In the genomic region with DNA sequence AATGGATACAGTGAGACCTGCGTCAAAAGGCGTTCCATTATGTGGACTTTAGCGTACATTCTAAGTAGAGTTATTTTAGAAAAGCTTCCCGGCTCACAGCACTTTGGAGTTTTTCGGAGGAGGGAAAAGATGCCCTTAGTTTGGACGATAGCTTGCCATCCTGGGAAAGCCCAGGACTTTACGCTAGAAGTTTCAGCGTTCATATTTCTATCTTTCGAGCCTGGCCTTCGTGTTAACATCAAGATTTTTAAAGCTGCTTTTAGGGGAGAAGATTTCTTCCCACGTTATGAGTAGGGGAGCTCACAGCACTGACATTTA, we compare ENCODE assay signal across 8 mouse cellular contexts. TPM values are rescaled to one million over a fixed set of nuclear protein-coding genes. Genes with fewer than 3 reads are reported as not detected.
DNase-seq lines count a peak whose midpoint lies in the region; ATAC-seq and TF ChIP-seq lines count a peak whose summit lies in the region.

No protein-coding gene starts in this region.

- no peak for DNase-seq in kidney, adult 2 months
- DNase-seq in kidney, postnatal 36 days: no peak
- DNase-seq in hindbrain, embryonic 14.5 days (ENCODE audit: low spot score): peak; percentile 44
- DNase-seq in frontal cortex, postnatal 14 days (ENCODE audit: low spot score in 2 of 2): no peak
- no peak for DNase-seq in urinary bladder, adult 18-20 months (ENCODE audit: low spot score in 2 of 2)
- no peak for DNase-seq in ovary, postnatal 14 days (ENCODE audit: low spot score)

- TF ChIP-seq POLR2A in kidney, adult 2 months (IDR thresholded peaks at IDR 0.05; ENCODE audit: low read depth, low read length): no peak
- TF ChIP-seq POLR2A in bone marrow macrophage, adult 2 months (IDR thresholded peaks at IDR 0.05; ENCODE audit: borderline replicate concordance, low read depth, low read length): no peak

- H3K27me3 ChIP-seq in kidney, adult 2 months (replicated peaks; ENCODE audit: control insufficient read depth, insufficient read depth, low read length): no peaks in the 10 kb centered on the region
- no peaks in the 10 kb centered on the region for H3K27me3 ChIP-seq in hindbrain, embryonic 14.5 days (ENCODE audit: control insufficient read depth, insufficient read depth, low read length)
- H3K27me3 ChIP-seq in midbrain, embryonic 12.5 days: no peaks in the 10 kb centered on the region

- H3K4me1 ChIP-seq in kidney, adult 2 months (ENCODE audit: control insufficient read depth, insufficient read depth, low read length): no peaks in the 10 kb centered on the region; the same call in 1 of the 2 replicates
- H3K4me1 ChIP-seq in bone marrow macrophage, adult 2 months (ENCODE audit: control insufficient read depth, insufficient read depth, low read length): no peaks in the 10 kb centered on the region
- H3K4me1 ChIP-seq in hindbrain, embryonic 14.5 days (replicated peaks; ENCODE audit: control insufficient read depth, insufficient read depth, low read length): no peaks in the 10 kb centered on the region
- no peaks in the 10 kb centered on the region for H3K4me1 ChIP-seq in midbrain, embryonic 12.5 days

- H3K9me3 ChIP-seq in hindbrain, embryonic 14.5 days (ENCODE audit: control insufficient read depth, low read length): no peaks in the 10 kb centered on the region
- no peaks in the 10 kb centered on the region for H3K9me3 ChIP-seq in midbrain, embryonic 12.5 days

- under 1% methylated on average over 11 of the region's 11 CpGs for WGBS in kidney, adult 2 months
- 4% methylated on average over 11 of the region's 11 CpGs for WGBS in hindbrain, embryonic 14.5 days
- WGBS in midbrain, embryonic 12.5 days: 3% methylated on average over 11 of the region's 11 CpGs

- peak overlapping the region; percentile 57 for H3K4me3 ChIP-seq in kidney, adult 2 months (ENCODE audit: insufficient read depth, low read depth, low read length)
- H3K4me3 ChIP-seq in bone marrow macrophage, adult 2 months (ENCODE audit: insufficient read depth, low read length): peak overlapping the region; percentile 66
- peak overlapping the region; percentile 51 for H3K4me3 ChIP-seq in hindbrain, embryonic 14.5 days (replicated peaks; ENCODE audit: low read length)
- H3K4me3 ChIP-seq in midbrain, embryonic 12.5 days: peak overlapping the region; percentile 79

- peak overlapping the region; percentile 44 for H3K9ac ChIP-seq in hindbrain, embryonic 14.5 days
- H3K9ac ChIP-seq in midbrain, embryonic 12.5 days (replicated peaks): peak overlapping the region; percentile 53

- no peak; the same call in 1 of the 2 replicates for ATAC-seq in hindbrain, embryonic 14.5 days (ENCODE audit: low FRiP score)
- no peak for ATAC-seq in midbrain, embryonic 12.5 days (ENCODE audit: low FRiP score, low read depth)

- H3K27ac ChIP-seq in kidney, adult 2 months (ENCODE audit: insufficient read depth, low read depth, low read length): no peak overlapping the region
- no peak overlapping the region for H3K27ac ChIP-seq in bone marrow macrophage, adult 2 months (ENCODE audit: insufficient read depth, low read depth, low read length)
- H3K27ac ChIP-seq in hindbrain, embryonic 14.5 days: no peak overlapping the region
- 0 out of 2 replicates have a peak overlapping the region, but pooled peaks have one; percentile 15 for H3K27ac ChIP-seq in midbrain, embryonic 12.5 days (replicated peaks)

- TF ChIP-seq CTCF in kidney, adult 2 months (conservative IDR thresholded peaks at IDR 0.05; ENCODE audit: insufficient read depth, insufficient read length, low read depth, low read length): no peak
- TF ChIP-seq CTCF in bone marrow macrophage, adult 2 months (IDR thresholded peaks at IDR 0.05; ENCODE audit: low read depth, low read length): no peak

- H3K36me3 ChIP-seq in kidney, adult 2 months (ENCODE audit: control insufficient read depth, insufficient read depth, low read length): no peaks in the 10 kb centered on the region
- H3K36me3 ChIP-seq in hindbrain, embryonic 14.5 days (replicated peaks; ENCODE audit: control insufficient read depth, insufficient read depth): no peaks in the 10 kb centered on the region
- no peaks in the 10 kb centered on the region for H3K36me3 ChIP-seq in midbrain, embryonic 12.5 days

- H3K4me2 ChIP-seq in hindbrain, embryonic 14.5 days (replicated peaks): peak overlapping the region; percentile 69
- peak overlapping the region; percentile 69 for H3K4me2 ChIP-seq in midbrain, embryonic 12.5 days (replicated peaks)

RNA-seq across cellular contexts. Expression of a gene that starts 0.9 kb away (rescaled TPM):
- polyA plus RNA-seq in kidney, adult 2 months (2012; rRNA removed): 0.09 and 0.15 TPM in 2 replicates
- polyA plus RNA-seq in bone marrow macrophage, adult 2 months (2012; ENCODE audit: insufficient read depth, insufficient read length, missing spikeins): not detected in 2 replicates
- polyA plus RNA-seq in hindbrain, embryonic 14.5 days (2014; fragmentation: Nextera tagmentation; extraction: Ambion mirVana): 2.9 and 4.1 TPM in 2 replicates
- 0.07 TPM in 1 of 2 replicates, not detected in the other for polyA plus RNA-seq in midbrain, embryonic 12.5 days (2016; fragmentation: Nextera tagmentation; extraction: Ambion mirVana)

RNA-seq across cellular contexts. Expression of a gene that starts 7.4 kb away (rescaled TPM):
- not detected in 2 replicates for polyA plus RNA-seq in kidney, adult 2 months (2012; rRNA removed)
- polyA plus RNA-seq in bone marrow macrophage, adult 2 months (2012; ENCODE audit: insufficient read depth, insufficient read length, missing spikeins): not detected in 2 replicates
- polyA plus RNA-seq in hindbrain, embryonic 14.5 days (2014; fragmentation: Nextera tagmentation; extraction: Ambion mirVana): not detected in 2 replicates
- not detected in 2 replicates for polyA plus RNA-seq in midbrain, embryonic 12.5 days (2016; fragmentation: Nextera tagmentation; extraction: Ambion mirVana)

RNA-seq across cellular contexts. Expression of a gene that starts 46.7 kb away (rescaled TPM):
- polyA plus RNA-seq in kidney, adult 2 months (2012; rRNA removed): 44.3 and 70.7 TPM in 2 replicates
- 9.3 and 10.1 TPM in 2 replicates for polyA plus RNA-seq in bone marrow macrophage, adult 2 months (2012; ENCODE audit: insufficient read depth, insufficient read length, missing spikeins)
- polyA plus RNA-seq in hindbrain, embryonic 14.5 days (2014; fragmentation: Nextera tagmentation; extraction: Ambion mirVana): 19.7 and 23.4 TPM in 2 replicates
- polyA plus RNA-seq in midbrain, embryonic 12.5 days (2016; fragmentation: Nextera tagmentation; extraction: Ambion mirVana): 14.2 and 14.8 TPM in 2 replicates

RNA-seq across cellular contexts. Expression of a gene that starts 47.5 kb away (rescaled TPM):
- 3.3 and 4.6 TPM in 2 replicates for polyA plus RNA-seq in kidney, adult 2 months (2012; rRNA removed)
- 17.6 and 17.9 TPM in 2 replicates for polyA plus RNA-seq in bone marrow macrophage, adult 2 months (2012; ENCODE audit: insufficient read depth, insufficient read length, missing spikeins)
- 5.7 and 6.8 TPM in 2 replicates for polyA plus RNA-seq in hindbrain, embryonic 14.5 days (2014; fragmentation: Nextera tagmentation; extraction: Ambion mirVana)
- 5.8 and 6.3 TPM in 2 replicates for polyA plus RNA-seq in midbrain, embryonic 12.5 days (2016; fragmentation: Nextera tagmentation; extraction: Ambion mirVana)
